Mouse (Mus musculus): ENCODE measurements around the gene Csta1.
"Not testable (repeated sequence)": the region's sequence is repeated elsewhere in the genome, so short reads cannot be mapped to it uniquely, and the experiment has no call there.

Gene Csta1

GRCm38 (mm10) chr16:36131141-36131540 lies at the start of gene Csta1:
Gene Csta1 (minus strand): TSS chr16:36131241.
- DNase-seq (ENCODE audit: extremely low read depth, low read depth) = no peak

- DNase-seq (ENCODE audit: extremely low read depth, low read depth) = no peak
These were observed 48.9 kb upstream of the Csta1 start for GRCm38 (mm10) chr16:36179910-36180309.

DNA sequence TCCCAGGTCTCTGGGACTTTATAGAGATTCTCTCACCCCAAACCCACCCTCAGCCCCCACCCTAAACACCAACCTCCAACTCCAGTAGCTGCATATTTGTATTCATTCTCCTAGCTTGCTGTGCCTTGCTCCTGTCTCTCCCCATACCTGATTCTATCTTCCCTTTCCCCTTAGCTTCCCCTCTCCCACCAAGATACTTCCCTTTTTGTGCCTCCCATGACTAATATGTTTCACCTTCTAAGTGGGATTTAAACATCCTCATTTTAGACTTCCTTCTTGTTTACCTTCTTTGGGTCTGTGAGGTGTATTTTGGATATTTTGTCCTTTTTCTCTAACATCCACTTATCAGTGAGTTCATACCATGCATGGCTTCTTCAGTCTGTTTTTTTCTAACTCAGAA lies 45.1 kb upstream of the Csta1 start:
- DNase-seq (ENCODE audit: extremely low read depth, low read depth) = peak; percentile 26

GRCm38 (mm10) chr16:36167841-36168240 lies 36.8 kb upstream of the Csta1 start:
- peak; percentile 6 for DNase-seq (ENCODE audit: extremely low read depth, low read depth)

DNA sequence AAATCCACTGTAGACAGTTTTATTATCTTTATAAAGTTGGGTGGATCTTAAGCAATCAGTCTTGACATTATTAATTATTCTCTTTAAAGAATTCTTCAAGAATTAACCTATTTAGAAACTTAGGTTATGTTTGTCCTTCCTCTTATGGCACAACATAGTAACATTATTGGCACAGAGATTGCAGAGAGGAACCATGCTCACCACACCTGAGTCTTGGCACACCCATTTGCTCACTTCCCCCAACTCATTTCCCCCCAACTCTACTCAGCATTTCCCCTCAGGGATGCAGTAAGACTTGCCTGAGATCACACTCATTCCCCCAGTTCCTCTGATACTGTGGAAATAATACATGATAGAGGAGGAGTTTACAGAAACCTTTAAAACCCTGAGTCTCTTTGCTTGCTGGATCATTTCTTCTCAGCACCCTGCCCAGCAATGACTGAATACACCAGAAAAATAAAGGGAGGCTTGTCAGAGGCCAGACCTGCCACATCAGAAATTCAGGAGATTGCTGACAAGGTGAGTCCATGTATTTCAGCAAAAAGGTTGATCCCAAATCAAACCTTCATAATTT lies 25.4 kb upstream of the Csta1 start, which contains the start of gene Stfa2l1:
Stfa2l1 (plus strand) TSS at position 410 of the 574 bp plus-strand sequence.
- DNase-seq (ENCODE audit: extremely low read depth, low read depth) = no peak

DNA sequence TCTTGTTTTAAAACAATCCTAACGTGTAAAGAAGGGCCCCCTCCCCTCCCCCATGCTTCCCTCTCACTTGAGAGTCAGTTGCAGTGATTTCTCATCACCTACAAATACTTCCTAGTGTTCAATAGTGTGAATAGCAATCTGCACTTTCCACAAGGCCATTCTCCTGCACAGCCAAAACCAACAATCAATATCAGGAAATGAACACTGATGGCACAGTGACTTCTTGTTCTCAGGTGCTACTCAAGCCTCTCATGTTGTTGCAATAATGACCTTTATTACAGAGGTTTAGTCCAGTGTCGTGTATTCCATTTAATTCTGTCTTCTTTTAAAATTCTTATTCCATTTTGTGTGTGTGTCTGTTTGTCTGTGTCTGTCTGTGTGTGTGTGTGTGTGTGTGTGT lies 7.2 kb upstream of the Csta1 start:
- DNase-seq (ENCODE audit: extremely low read depth, low read depth) = no peak

- DNase-seq (ENCODE audit: extremely low read depth, low read depth) = no peak
These were observed 2.9 kb downstream of the Csta1 start for GRCm38 (mm10) chr16:36128092-36128491.

GRCm38 (mm10) chr16:36115751-36116150 lies 15.3 kb downstream of the Csta1 start:
- not testable (repeated sequence) for DNase-seq (ENCODE audit: extremely low read depth, low read depth)

DNA sequence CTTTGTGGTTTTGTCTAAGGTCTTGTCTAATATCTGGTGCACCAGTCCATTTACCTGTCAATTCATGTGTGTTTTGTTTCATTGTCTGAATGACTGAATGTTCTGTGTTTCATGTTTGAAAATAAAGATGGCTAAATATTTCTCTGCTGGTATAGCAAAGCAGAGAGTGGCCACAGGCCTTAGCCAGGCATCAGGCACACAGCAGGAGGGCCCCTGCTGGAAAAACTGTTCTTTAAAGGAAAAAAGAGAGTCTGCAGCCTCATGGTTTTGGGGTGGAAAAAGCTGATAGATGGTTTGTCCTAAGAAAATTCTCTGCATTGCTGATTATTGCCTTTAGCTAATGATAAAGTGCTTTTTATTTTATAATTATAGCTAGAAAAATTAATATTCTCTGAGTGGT lies 19.6 kb downstream of the Csta1 start:
- not testable (repeated sequence) for DNase-seq (ENCODE audit: extremely low read depth, low read depth)

- DNase-seq (ENCODE audit: extremely low read depth, low read depth) = no peak
These were observed 28.8 kb downstream of the Csta1 start for GRCm38 (mm10) chr16:36102211-36102610.

DNA sequence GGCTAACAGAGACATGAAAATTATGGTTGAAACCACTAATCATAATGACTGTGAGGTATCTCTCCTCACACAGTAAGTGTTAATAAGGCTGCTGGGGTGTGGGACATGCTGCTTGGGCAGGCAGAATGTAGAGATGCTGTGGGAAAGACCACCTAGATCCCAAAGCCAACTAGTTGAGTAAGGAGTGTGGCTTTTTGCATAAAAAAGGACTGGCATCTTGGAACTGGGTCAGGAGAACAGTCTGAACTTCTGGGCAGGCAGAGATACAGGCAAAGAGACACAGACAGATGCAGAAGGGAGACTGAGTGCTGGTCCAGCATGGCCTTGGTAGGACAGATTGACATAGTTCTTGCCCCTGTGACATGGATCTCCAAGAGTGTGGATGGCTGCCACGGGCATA lies 29.5 kb downstream of the Csta1 start:
- no peak for DNase-seq (ENCODE audit: extremely low read depth, low read depth)

GRCm38 (mm10) chr16:36097813-36098499 lies 33.1 kb downstream of the Csta1 start:
- DNase-seq (ENCODE audit: extremely low read depth, low read depth) = not testable (repeated sequence)

GRCm38 (mm10) chr16:36094079-36094478 lies 37.0 kb downstream of the Csta1 start:
- no peak for DNase-seq (ENCODE audit: extremely low read depth, low read depth)

- DNase-seq (ENCODE audit: extremely low read depth, low read depth) = no peak
These were observed 40.1 kb downstream of the Csta1 start for GRCm38 (mm10) chr16:36090785-36091509.

DNA sequence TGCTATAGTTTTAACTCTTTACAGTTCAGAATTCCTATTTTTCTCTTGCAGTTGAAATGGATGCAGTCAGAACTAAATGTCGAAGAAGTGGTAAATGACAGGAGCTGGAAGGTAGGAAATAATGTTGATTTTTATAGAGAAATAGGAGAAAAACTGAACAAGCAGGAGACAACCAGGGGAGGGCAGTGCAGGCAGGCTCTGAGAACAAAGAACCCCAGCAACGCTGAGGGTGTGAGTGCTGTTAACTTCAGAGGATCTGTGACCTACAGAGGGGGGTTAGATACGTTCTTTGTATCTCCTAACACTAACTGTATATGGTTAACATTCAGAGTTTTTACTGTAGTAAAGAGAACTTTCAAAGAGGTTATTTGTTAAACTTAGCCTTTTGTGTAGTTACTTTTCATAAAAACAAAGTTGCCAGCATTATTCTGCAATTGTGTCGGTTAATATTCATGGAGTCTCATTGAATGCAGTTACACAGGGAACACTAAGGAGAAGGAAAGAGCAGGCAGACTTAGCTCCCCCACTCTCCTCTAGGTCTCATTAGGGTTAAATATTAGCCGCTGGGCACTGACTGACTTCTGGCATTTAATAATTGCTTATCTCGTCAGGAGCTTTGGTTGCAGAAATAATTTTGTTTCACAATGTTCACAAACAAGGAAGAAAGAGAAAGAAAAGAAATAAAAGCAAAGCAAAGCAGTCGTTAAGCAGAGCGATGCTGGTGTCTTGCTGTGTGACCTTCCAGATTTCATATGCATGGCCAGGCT lies 41.0 kb downstream of the Csta1 start:
- DNase-seq (ENCODE audit: extremely low read depth, low read depth) = no peak

- no peak for DNase-seq (ENCODE audit: extremely low read depth, low read depth)
These were observed 42.0 kb downstream of the Csta1 start for GRCm38 (mm10) chr16:36089065-36089464.

DNA sequence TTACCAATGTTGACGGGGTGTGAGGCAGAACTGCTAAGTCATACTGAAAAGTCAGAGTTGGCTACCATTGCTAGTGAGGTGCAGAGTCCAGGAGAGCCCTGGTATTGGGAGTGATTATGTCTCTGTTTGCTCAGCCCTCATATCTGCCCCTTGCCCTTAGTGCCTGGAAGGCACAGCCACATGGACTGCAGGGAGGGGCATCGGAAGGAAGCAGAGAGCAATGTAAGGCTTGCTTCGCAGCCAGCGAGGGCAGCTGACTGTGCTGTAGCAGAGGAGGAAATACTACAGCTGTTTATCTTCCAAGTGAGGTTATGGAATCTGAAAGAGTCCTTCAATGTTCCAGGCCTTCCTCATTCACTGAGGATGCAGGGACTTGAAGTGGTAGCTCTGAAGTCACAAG lies 43.2 kb downstream of the Csta1 start:
- no peak for DNase-seq (ENCODE audit: extremely low read depth, low read depth)

DNA sequence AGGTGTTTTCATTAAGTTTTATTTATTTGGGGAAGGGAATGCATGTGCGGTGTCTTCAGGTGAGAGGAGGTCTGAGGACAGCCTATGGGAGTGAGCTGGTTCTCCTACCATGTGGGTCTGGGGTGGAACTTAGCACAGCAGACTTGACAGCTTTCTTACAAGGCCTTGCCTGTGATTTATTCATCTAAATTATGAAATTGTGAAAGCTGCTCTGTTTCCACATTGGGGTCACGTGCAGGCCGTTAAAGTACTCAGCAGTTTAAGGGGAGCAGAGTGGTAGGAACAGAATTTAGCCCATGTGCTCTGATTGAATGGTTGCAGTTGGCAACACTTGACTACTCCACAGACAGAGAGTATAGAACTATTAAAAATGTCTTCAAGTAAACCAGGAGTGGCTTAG lies 51.1 kb downstream of the Csta1 start:
- DNase-seq (ENCODE audit: extremely low read depth, low read depth) = no peak

DNA sequence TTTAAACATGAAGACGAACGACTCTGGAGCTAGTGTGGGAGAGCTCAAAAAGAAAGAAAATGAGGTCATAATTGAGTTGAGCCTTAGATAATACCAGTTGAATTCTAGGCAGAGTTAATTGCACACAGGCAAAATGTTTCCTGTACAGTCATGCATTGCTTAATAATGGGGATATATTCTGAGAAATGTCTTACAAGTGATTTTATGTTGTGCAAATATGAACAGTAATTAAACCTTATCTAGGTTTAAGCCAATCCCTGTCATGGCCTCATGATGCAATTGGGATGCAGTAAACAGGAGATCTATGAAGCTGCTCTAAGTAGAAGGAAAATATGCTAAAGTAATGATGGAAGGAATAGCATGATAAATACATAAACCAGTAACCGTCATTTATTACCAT lies 56.3 kb downstream of the Csta1 start:
- DNase-seq (ENCODE audit: extremely low read depth, low read depth) = no peak

- DNase-seq (ENCODE audit: extremely low read depth, low read depth) = no peak
These were observed 58.5 kb downstream of the Csta1 start for GRCm38 (mm10) chr16:36072410-36073011.

Data from MEL-GATA-1-ER (cell line).